Mouse (Mus musculus) CH12.LX (cell line): ENCODE data around the gene Cda. TPM values are rescaled to one million over a fixed set of nuclear protein-coding genes. Genes with fewer than 3 reads are reported as not detected.

Experiments used
- DNase-seq: peaks from one replicate; pipeline ENCODE4 v3.0.0-alpha.2; 2013; ENCODE audit errors: extremely low read depth
- H3K27ac ChIP-seq: 2 replicates; pipeline ENCODE4 v1.5.1; 2012; ENCODE audit warnings: low read depth, mild to moderate bottlenecking, control low read depth, moderate library complexity; ENCODE audit not compliant: insufficient read depth
- H3K27me3 ChIP-seq: replicated peaks from 2 replicates; pipeline ENCODE3; 2012; ENCODE audit warnings: inconsistent platforms
- H3K36me3 ChIP-seq, 2 experiments: replicated peaks in 1 of 2; 2 replicates each; pipeline versions ENCODE3 to v1.6.1; 2012; ENCODE audit warnings: inconsistent platforms in 1 of 2, low read length in 1 of 2, mild to moderate bottlenecking in 1 of 2, mixed read lengths in 1 of 2, moderate library complexity in 1 of 2; ENCODE audit not compliant: control insufficient read depth in 1 of 2, insufficient read depth in 1 of 2
- H3K4me1 ChIP-seq, 2 experiments: 2 replicates each; pipeline ENCODE4 v1.6.1; 2012; ENCODE audit warnings: inconsistent platforms in 1 of 2, moderate library complexity in 1 of 2; ENCODE audit not compliant: insufficient read depth in 2 of 2, control insufficient read depth in 1 of 2
- H3K4me2 ChIP-seq: 2 replicates; pipeline ENCODE4 v1.6.1; 2012; ENCODE audit warnings: low read depth, mild to moderate bottlenecking, control low read depth; ENCODE audit not compliant: poor library complexity, insufficient read depth, severe bottlenecking
- H3K4me3 ChIP-seq, 3 experiments: fragments of 150-350 bp in 1 of 3; sonication (generic) in 1 of 3; replicated peaks in 1 of 3; 2 replicates each; pipeline versions ENCODE3 to v1.5.1; 2011 to 2012; ENCODE audit warnings: low read depth in 2 of 3, low read length in 2 of 3, mild to moderate bottlenecking in 2 of 3, moderate library complexity in 2 of 3, control low read depth in 1 of 3, improper control_type of control experiment in 1 of 3, inconsistent platforms in 1 of 3, mixed read lengths in 1 of 3; ENCODE audit not compliant: poor library complexity in 1 of 3
- H3K79me2 ChIP-seq: replicated peaks from 2 replicates; pipeline ENCODE4 v1.6.1; 2012; ENCODE audit warnings: mild to moderate bottlenecking, moderate library complexity; ENCODE audit not compliant: control insufficient read depth, poor library complexity, insufficient read depth, severe bottlenecking; ENCODE audit errors: extremely low read depth
- H3K9ac ChIP-seq: 2 replicates; pipeline ENCODE4 v1.6.1; 2012; ENCODE audit warnings: low read depth, mild to moderate bottlenecking, control low read depth, moderate library complexity; ENCODE audit not compliant: insufficient read depth
- H3K9me3 ChIP-seq: replicated peaks from 2 replicates; pipeline ENCODE3; 2012; ENCODE audit warnings: low read length, inconsistent platforms, mixed read lengths
- CHD1 ChIP-seq: IDR thresholded peaks from 2 replicates; pipeline ENCODE4 v1.6.1; 2012; ENCODE audit warnings: low read depth, low read length, improper control_type of control experiment, inconsistent platforms
- CHD2 ChIP-seq: IDR thresholded peaks from 2 replicates; pipeline ENCODE4 v1.6.1; 2011; ENCODE audit warnings: low read length, improper control_type of control experiment
- CTCF ChIP-seq, 2 experiments: IDR thresholded peaks in 1 of 2; conservative IDR thresholded peaks in 1 of 2; 2 replicates each; pipeline ENCODE4 v1.5.1; 2011 to 2012; ENCODE audit warnings: low read depth in 2 of 2, low read length in 2 of 2, improper control_type of control experiment in 1 of 2, inconsistent platforms in 1 of 2, mild to moderate bottlenecking in 1 of 2, moderate library complexity in 1 of 2
- E2F4 ChIP-seq: IDR thresholded peaks from 2 replicates; pipeline ENCODE4 v1.6.1; 2011; ENCODE audit warnings: low read depth, low read length, improper control_type of control experiment; ENCODE audit not compliant: insufficient replicate concordance
- ETS1 ChIP-seq: conservative IDR thresholded peaks from 2 replicates; pipeline ENCODE4 v1.6.1; 2012; ENCODE audit warnings: low read depth, mild to moderate bottlenecking, inconsistent platforms, low read length, improper control_type of control experiment, moderate library complexity
- IRF4 ChIP-seq: IDR thresholded peaks from 2 replicates; pipeline ENCODE4 v1.6.1; 2014; ENCODE audit warnings: low read depth, mild to moderate bottlenecking, inconsistent platforms, low read length, improper control_type of control experiment
- KAT2A ChIP-seq: IDR thresholded peaks from 2 replicates; pipeline ENCODE4 v1.6.1; 2012; ENCODE audit warnings: low read length, improper control_type of control experiment, inconsistent platforms; ENCODE audit not compliant: insufficient replicate concordance
- MAFK ChIP-seq: IDR thresholded peaks from 2 replicates; pipeline ENCODE4 v1.6.1; 2011; ENCODE audit warnings: low read length, improper control_type of control experiment; ENCODE audit not compliant: insufficient replicate concordance
- MAZ ChIP-seq: IDR thresholded peaks from 2 replicates; pipeline ENCODE4 v1.6.1; 2012; ENCODE audit warnings: low read depth, mild to moderate bottlenecking, inconsistent platforms, low read length, improper control_type of control experiment, moderate library complexity
- MXI1 ChIP-seq: IDR thresholded peaks from 2 replicates; pipeline ENCODE4 v1.6.1; 2011; ENCODE audit warnings: mild to moderate bottlenecking, low read depth, low read length, improper control_type of control experiment
- MYC ChIP-seq: IDR thresholded peaks from 2 replicates; pipeline ENCODE4 v1.6.1; 2011; ENCODE audit warnings: low read depth, mild to moderate bottlenecking, improper control_type of control experiment, low read length
- NELFE ChIP-seq: IDR thresholded peaks from 2 replicates; pipeline ENCODE4 v1.6.1; 2011; ENCODE audit warnings: low read depth, low read length, improper control_type of control experiment
- NRF1 ChIP-seq: IDR thresholded peaks from 2 replicates; pipeline ENCODE4 v1.6.1; 2014; ENCODE audit warnings: low read depth, mild to moderate bottlenecking, inconsistent platforms, low read length, improper control_type of control experiment, moderate library complexity
- PAX5 ChIP-seq: IDR thresholded peaks from 2 replicates; pipeline ENCODE4 v1.6.1; 2012; ENCODE audit warnings: low read length, inconsistent platforms, mixed read lengths
- RAD21 ChIP-seq: IDR thresholded peaks from 2 replicates; pipeline ENCODE4 v1.6.1; 2011; ENCODE audit warnings: low read depth, mild to moderate bottlenecking, low read length, improper control_type of control experiment, moderate library complexity
- RCOR1 ChIP-seq: conservative IDR thresholded peaks from 2 replicates; pipeline ENCODE4 v1.6.1; 2012; ENCODE audit warnings: low read depth, mild to moderate bottlenecking, inconsistent platforms, low read length, improper control_type of control experiment
- SMC3 ChIP-seq: IDR thresholded peaks from 2 replicates; pipeline ENCODE4 v1.6.1; 2011; ENCODE audit warnings: low read depth, low read length, improper control_type of control experiment
- UBTF ChIP-seq: IDR thresholded peaks from 2 replicates; pipeline ENCODE4 v1.6.1; 2012; ENCODE audit warnings: low read depth, mild to moderate bottlenecking, inconsistent platforms, low read length, improper control_type of control experiment, moderate library complexity
- USF1 ChIP-seq: IDR thresholded peaks from 2 replicates; pipeline ENCODE4 v1.6.1; 2014; ENCODE audit warnings: low read depth, mild to moderate bottlenecking, inconsistent platforms, low read length, improper control_type of control experiment
- USF2 ChIP-seq: conservative IDR thresholded peaks from 2 replicates; pipeline ENCODE4 v1.6.1; 2011; ENCODE audit warnings: low read depth, low read length, improper control_type of control experiment
- ZNF384 ChIP-seq: IDR thresholded peaks from 2 replicates; pipeline ENCODE4 v1.6.1; 2012; ENCODE audit warnings: low read depth, low read length, improper control_type of control experiment, inconsistent platforms
- dilution Hi-C: fragments of 300-500 bp; cut with MboI; formaldehyde crosslinking; loops from 2 replicates; pipeline ENCODE4 v1.14.3; 2020; ENCODE audit warnings: low sequenced_read_pairs; ENCODE audit not compliant: extremely low pct_unique_long_range_greater_than_20kb, extremely low pct_ligation_motif_present
- in situ Hi-C: fragments of 300-500 bp; cut with MboI; formaldehyde crosslinking; loops from 3 replicates; pipeline ENCODE4 v1.14.3; 2019; ENCODE audit warnings: low sequenced_read_pairs, low pct_ligation_motif_present, low pct_unique_long_range_greater_than_20kb, mixed read lengths
- polyA plus RNA-seq: library from polyadenylated mRNA; unstranded; fragments of >175 nt; gene quantifications from 2 replicates; pipeline ENCODE4 v1.2.1, GENCODE M21; 2012; ENCODE audit warnings: low read depth; ENCODE audit not compliant: insufficient read length
- total RNA-seq, 2 experiments: library from RNA; depleted of rRNA; stranded (reverse); fragments of 300-350 nt in 1 of 2; fragments of >200 nt in 1 of 2; gene quantifications; 2 replicates each; pipeline ENCODE4 v1.2.3; 2012 to 2014

Gene Cda
- total and polyA plus RNA-seq, 3 experiments: not detected

GRCm38 (mm10) chr4:138303011-138303410, 64.8 kb downstream of the Cda start:
- H3K9ac ChIP-seq: no peak overlapping the region
- peaks cover 21% of the 10 kb centered on the region for H3K79me2 ChIP-seq
- no peak overlapping the region for H3K4me2 ChIP-seq
- H3K36me3 ChIP-seq: peaks cover 10 to 21% of the 10 kb centered on the region in 2 experiments
- no peak overlapping the region for H3K4me3 ChIP-seq
- peaks cover 4 to 35% of the 10 kb centered on the region in 2 experiments for H3K4me1 ChIP-seq
- H3K27me3 ChIP-seq: peaks cover 5% of the 10 kb centered on the region
- dilution Hi-C loops (no loop called here), in situ Hi-C loops (loop anchor here (25.0 kb wide), 1 partner anchor 341 kb away; no protein-coding TSS in a partner anchor)
- no peak for TF ChIP-seq IRF4
- TF ChIP-seq NRF1: no peak
- no peak for TF ChIP-seq MXI1
- TF ChIP-seq CTCF (conservative IDR thresholded peaks at IDR 0.05 in 1 of 2, IDR thresholded peaks at IDR 0.05 in 1 of 2; ENCODE audit: low read depth in 2 of 2, low read length in 2 of 2): no peak
- no peak for TF ChIP-seq NELFE
- no peak for TF ChIP-seq SMC3
- H3K9me3 ChIP-seq: peaks cover 5% of the 10 kb centered on the region
- H3K27ac ChIP-seq: no peak overlapping the region
- DNase-seq: no peak

- peaks cover 4 to 22% of the 10 kb centered on the region in 2 experiments for H3K4me1 ChIP-seq
- H3K27ac ChIP-seq: no peak overlapping the region
- TF ChIP-seq ZNF384 (no peak), CHD2 (no peak), CHD1 (no peak), UBTF (no peak), PAX5 (no peak), MAFK (no peak)
- no peak overlapping the region for H3K4me3 ChIP-seq
- no peak overlapping the region for H3K9ac ChIP-seq
- H3K79me2 ChIP-seq: peaks cover 13% of the 10 kb centered on the region
- H3K9me3 ChIP-seq: peaks cover 5% of the 10 kb centered on the region
- DNase-seq: no peak
- peaks cover 0 to 5% of the 10 kb centered on the region in 2 experiments for H3K36me3 ChIP-seq
- H3K4me2 ChIP-seq: no peak overlapping the region
- in situ Hi-C loops: loop anchor here (25.0 kb wide), 1 partner anchor 339 kb away; no protein-coding TSS in a partner anchor
- dilution Hi-C loops: no loop called here
- H3K27me3 ChIP-seq: peaks cover 8% of the 10 kb centered on the region
Observed at GRCm38 (mm10) chr4:138301271-138301780, 66.5 kb downstream of the Cda start.

- dilution Hi-C loops: no loop called here
- no peaks in the 10 kb centered on the region for H3K79me2 ChIP-seq
- no peak overlapping the region for H3K4me2 ChIP-seq
- no peak overlapping the region for H3K4me3 ChIP-seq
- TF ChIP-seq ETS1 (no peak), RAD21 (no peak), RCOR1 (no peak), MYC (no peak), UBTF (no peak), ZNF384 (no peak), KAT2A (no peak), CHD1 (no peak), PAX5 (no peak), E2F4 (no peak), USF1 (no peak), CTCF (conservative IDR thresholded peaks at IDR 0.05 in 1 of 2, IDR thresholded peaks at IDR 0.05 in 1 of 2; ENCODE audit: low read depth in 2 of 2, low read length in 2 of 2) (no peak), MAZ (no peak), USF2 (no peak)
- TF ChIP-seq, all 38 proteins: peak for 0
- in situ Hi-C loops: no loop called here
- Histone ChIP-seq H3K9me3 (no peaks in the 10 kb centered on the region), H3K27ac (no peak overlapping the region), H3K9ac (no peak overlapping the region), H3K27me3 (peaks cover 8% of the 10 kb centered on the region), H3K36me3 (no peaks in the 10 kb centered on the region), H3K4me1 (peaks cover 9 to 27% of the 10 kb centered on the region in 2 experiments)
- no peak for DNase-seq
Observed at GRCm38 (mm10) chr4:138293949-138294550, 73.7 kb downstream of the Cda start.
